Mouse (Mus musculus) liver, adult 2 months (tissue): ENCODE data around the gene Gm20695. TPM values are rescaled to one million over a fixed set of nuclear protein-coding genes. Genes with fewer than 3 reads are reported as not detected.

Source experiments
- DNase-seq: peaks from one replicate; pipeline ENCODE4 v3.0.0-alpha.2; 2011; ENCODE audit warnings: low read depth, low spot score; ENCODE audit errors: extremely low read depth
- H3K27ac ChIP-seq: fragments of 200-500 bp; replicated peaks from 2 replicates; pipeline ENCODE4 v1.5.1; 2012; ENCODE audit warnings: low read depth, mild to moderate bottlenecking, control low read depth, inconsistent platforms, low read length; ENCODE audit not compliant: insufficient read depth
- H3K27me3 ChIP-seq: fragments of 200-500 bp; 2 replicates; pipeline ENCODE4 v1.6.1; 2012; ENCODE audit warnings: mild to moderate bottlenecking, moderate library complexity, low read length, inconsistent platforms; ENCODE audit not compliant: control insufficient read depth, insufficient read depth
- H3K36me3 ChIP-seq: fragments of 200-500 bp; 2 replicates; pipeline ENCODE4 v1.6.1; 2012; ENCODE audit warnings: low read length, inconsistent platforms; ENCODE audit not compliant: control insufficient read depth, insufficient read depth
- H3K4me1 ChIP-seq: fragments of 200-500 bp; 2 replicates; pipeline ENCODE4 v1.6.1; 2011; ENCODE audit warnings: low read length; ENCODE audit not compliant: control insufficient read depth, insufficient read depth
- H3K4me3 ChIP-seq: fragments of 200-500 bp; 2 replicates; pipeline ENCODE4 v1.5.1; 2011; ENCODE audit warnings: low read depth, mild to moderate bottlenecking, control low read depth, low read length, moderate library complexity; ENCODE audit not compliant: insufficient read depth
- H3K79me2 ChIP-seq: fragments of 200-500 bp; 2 replicates; pipeline ENCODE4 v1.6.1; 2012; ENCODE audit warnings: inconsistent platforms, mild to moderate bottlenecking, low read length, moderate library complexity; ENCODE audit not compliant: control insufficient read depth, insufficient read depth
- H3K9ac ChIP-seq: fragments of 200-500 bp; 2 replicates; pipeline ENCODE4 v1.6.1; 2012; ENCODE audit warnings: low read depth, mild to moderate bottlenecking, control low read depth, inconsistent platforms, low read length
- CTCF ChIP-seq: fragments of 200-500 bp; IDR thresholded peaks from 2 replicates; pipeline ENCODE4 v1.5.1; 2011; ENCODE audit warnings: low read depth, low read length, control low read depth
- POLR2A ChIP-seq: fragments of 200-500 bp; IDR thresholded peaks from 2 replicates; pipeline ENCODE4 v1.6.1; 2011; ENCODE audit warnings: low read length, control low read depth; ENCODE audit not compliant: insufficient read depth; ENCODE audit errors: extremely low read depth
- WGBS: fragments of 180-500 bp; shearing (Covaris S2); methylation state at CpG from one replicate; pipeline ENCODE4 v1.1.7; 2018; 5-methylcytosine and 5-hydroxymethylcytosine counted together
- polyA plus RNA-seq: library from polyadenylated mRNA; depleted of rRNA; stranded (reverse); fragments of >200 nt; gene quantifications from 2 replicates; pipeline ENCODE4 v1.2.3, GENCODE M21; 2012
- total RNA-seq: library from RNA; depleted of rRNA; stranded (reverse); fragments of >200 nt; gene quantifications from 2 replicates; pipeline ENCODE4 v1.2.3, GENCODE M21; 2014

Gm20695 gene
- total and polyA plus RNA-seq, 2 experiments: 0.13 to 0.46 TPM

GRCm38 (mm10) chr16:3896046-3896445, 11.6 kb downstream of the Gm20695 start:
- peaks cover 27% of the 10 kb centered on the region for H3K79me2 ChIP-seq
- no peak overlapping the region for H3K9ac ChIP-seq
- DNase-seq: no peak
- WGBS: 79% methylated on average over 6 of the region's 6 CpGs
- no peak overlapping the region for H3K4me3 ChIP-seq
- H3K4me1 ChIP-seq: peaks cover 8% of the 10 kb centered on the region
- no peaks in the 10 kb centered on the region for H3K27me3 ChIP-seq
- TF ChIP-seq POLR2A (no peak), CTCF (no peak)
- no peak overlapping the region for H3K27ac ChIP-seq
- peaks cover 52% of the 10 kb centered on the region for H3K36me3 ChIP-seq

DNA sequence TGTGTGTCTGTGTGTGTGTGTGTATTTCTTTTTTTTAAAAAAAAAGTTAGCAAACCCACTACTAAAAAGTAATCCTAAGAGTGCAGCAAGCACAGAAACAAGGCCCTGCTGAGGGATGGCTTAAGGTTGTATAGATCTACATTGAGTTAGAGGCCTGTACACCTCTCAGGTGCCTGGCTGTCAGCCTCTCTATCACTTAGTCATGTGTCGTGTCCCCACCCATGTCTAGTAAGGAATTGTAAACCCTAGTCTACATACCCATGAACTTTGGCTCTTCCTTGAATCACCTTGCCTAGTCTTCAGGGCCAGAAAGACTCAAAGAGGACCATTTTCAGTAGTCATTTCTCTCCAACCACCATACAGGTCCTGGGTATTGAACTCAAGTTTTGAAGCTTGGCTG, 12.1 kb downstream of the Gm20695 start:
- Histone ChIP-seq H3K36me3 (peaks cover 57% of the 10 kb centered on the region), H3K4me3 (no peak overlapping the region), H3K27me3 (no peaks in the 10 kb centered on the region), H3K27ac (no peak overlapping the region), H3K79me2 (peaks cover 25% of the 10 kb centered on the region), H3K9ac (no peak overlapping the region), H3K4me1 (peaks cover 8% of the 10 kb centered on the region)
- WGBS: 88% methylated on average over 1 of the region's 1 CpGs
- TF ChIP-seq POLR2A (no peak), CTCF (no peak)
- no peak for DNase-seq

DNA sequence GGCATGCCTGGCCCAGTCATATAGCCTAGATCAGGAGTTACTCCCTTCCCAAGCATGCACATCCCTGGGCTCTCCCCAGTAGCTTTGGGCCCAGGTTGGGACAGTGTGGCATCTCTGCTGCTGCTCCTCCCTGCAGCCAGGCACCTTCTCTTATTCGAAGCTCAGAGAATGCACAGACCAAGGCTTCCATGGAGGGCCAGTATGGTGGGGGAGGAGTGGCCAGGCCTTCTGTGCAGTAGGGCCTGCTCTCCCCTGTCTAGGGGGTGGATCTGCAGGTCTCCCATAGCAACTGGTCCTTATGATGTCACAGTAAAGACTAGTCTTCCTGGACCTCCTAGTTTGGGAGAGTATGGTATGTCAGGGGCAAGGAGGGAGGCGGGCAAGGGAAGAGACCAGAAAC, 23.0 kb downstream of the Gm20695 start:
- WGBS: 79% methylated on average over 2 of the region's 2 CpGs
- Histone ChIP-seq H3K79me2 (no peaks in the 10 kb centered on the region), H3K4me1 (peaks cover 2% of the 10 kb centered on the region; the same call in 1 of the 2 replicates), H3K36me3 (peaks cover 14% of the 10 kb centered on the region), H3K27ac (no peak overlapping the region), H3K4me3 (no peak overlapping the region), H3K27me3 (no peaks in the 10 kb centered on the region), H3K9ac (no peak overlapping the region)
- TF ChIP-seq POLR2A (no peak), CTCF (no peak)
- no peak for DNase-seq

DNA sequence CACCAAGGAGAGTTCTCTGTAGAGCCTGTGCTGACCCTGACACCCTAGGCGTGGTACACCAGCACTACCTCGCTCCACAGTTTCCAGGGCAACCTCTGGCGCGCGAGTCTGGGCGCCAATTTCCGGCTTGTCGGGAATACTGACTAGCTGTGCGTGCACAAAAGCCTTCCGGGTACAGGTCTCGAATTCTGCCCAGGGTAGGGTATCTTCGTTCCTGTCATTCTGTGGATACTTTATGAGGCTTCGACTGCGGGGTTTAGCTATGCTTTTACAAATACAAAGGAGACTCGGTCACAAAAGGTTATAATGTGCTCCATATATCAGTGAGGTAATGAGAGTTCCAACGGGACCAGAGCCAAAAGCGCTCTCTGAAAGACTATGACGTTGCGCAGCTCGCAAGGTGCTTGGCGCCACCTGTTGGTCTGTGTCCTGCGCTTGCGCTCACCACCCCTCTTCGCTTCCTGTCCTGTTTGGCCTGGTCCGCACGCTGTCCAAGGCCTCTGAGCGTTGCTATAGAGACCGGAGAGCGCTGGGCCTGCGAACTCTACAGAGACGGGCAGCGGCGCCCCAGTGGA, 24.2 kb downstream of the Gm20695 start, which contains the start of the genes 1700037C18Rik and Cluap1:
TSS of gene 1700037C18Rik (minus strand) at position 153 of the 575 bp plus-strand sequence.
TSS of gene Cluap1 (plus strand) at position 265 of the 575 bp plus-strand sequence.
- H3K4me1 ChIP-seq: peaks cover 2% of the 10 kb centered on the region; the same call in 1 of the 2 replicates
- H3K4me3 ChIP-seq: peak within 1 kb of the TSS; percentile 44
- TF ChIP-seq CTCF: peak; percentile 93
- TF ChIP-seq POLR2A: no peak
- no peaks in the 10 kb centered on the region for H3K79me2 ChIP-seq
- peak within 1 kb of the TSS; percentile 44 for H3K9ac ChIP-seq
- no peaks in the 10 kb centered on the region for H3K27me3 ChIP-seq
- DNase-seq: peak; percentile 94
- peaks cover 8% of the 10 kb centered on the region; the same call in 1 of the 2 replicates for H3K36me3 ChIP-seq
- peak within 1 kb of the TSS; percentile 33 for H3K27ac ChIP-seq
- whole genome bisulfite sequencing: under 1% methylated on average over 33 of the region's 33 CpGs

DNA sequence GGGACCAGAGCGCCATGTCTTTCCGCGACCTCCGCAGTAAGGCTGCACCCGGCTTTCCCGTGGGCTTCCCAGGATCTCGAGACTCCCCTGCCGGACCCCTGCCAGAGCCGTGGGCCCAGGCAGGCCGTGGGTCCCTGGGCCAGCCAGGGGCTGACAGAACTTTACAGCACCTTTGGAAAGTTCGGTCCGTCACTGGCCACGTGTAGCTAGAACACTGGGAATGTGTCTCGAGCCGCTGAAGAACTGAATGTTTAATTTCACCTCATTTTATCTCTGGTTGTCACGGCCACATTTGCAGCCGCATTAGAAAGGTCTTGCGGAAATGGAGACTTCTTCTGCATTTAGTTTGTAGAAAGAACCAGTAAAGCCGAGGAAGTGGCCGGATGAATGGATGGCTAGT, 24.7 kb downstream of the Gm20695 start:
- Histone ChIP-seq H3K27me3 (no peaks in the 10 kb centered on the region), H3K4me3 (peak overlapping the region; percentile 44), H3K27ac (no peak overlapping the region), H3K9ac (peak overlapping the region; percentile 44), H3K36me3 (peaks cover 10% of the 10 kb centered on the region; the same call in 1 of the 2 replicates), H3K79me2 (no peaks in the 10 kb centered on the region), H3K4me1 (peaks cover 2% of the 10 kb centered on the region; the same call in 1 of the 2 replicates)
- WGBS: 11% methylated on average over 20 of the region's 20 CpGs
- no peak for DNase-seq
- TF ChIP-seq CTCF (no peak), POLR2A (no peak)

GRCm38 (mm10) chr16:3920756-3921155, 36.3 kb downstream of the Gm20695 start:
- Histone ChIP-seq H3K27ac (no peak overlapping the region), H3K9ac (no peak overlapping the region), H3K4me1 (no peaks in the 10 kb centered on the region), H3K4me3 (no peak overlapping the region), H3K36me3 (peaks cover 48% of the 10 kb centered on the region), H3K79me2 (no peaks in the 10 kb centered on the region), H3K27me3 (no peaks in the 10 kb centered on the region)
- TF ChIP-seq CTCF (no peak), POLR2A (no peak)
- DNase-seq: no peak
- WGBS: 94% methylated on average over 2 of the region's 2 CpGs
